Mouse (Mus musculus) thymus, postnatal 0 days (tissue): ENCODE data around the gene Letm1. TPM values are rescaled to one million over a fixed set of nuclear protein-coding genes. Genes with fewer than 3 reads are reported as not detected.

Experiments
- polyA plus RNA-seq: library from polyadenylated mRNA; unstranded; fragments of >200 nt; fragmentation: Nextera tagmentation; extraction: Ambion mirVana; gene quantifications from 2 replicates; pipeline ENCODE4 v1.2.1, GENCODE M21; 2015

Letm1 gene
- polyA plus RNA-seq, 1 experiment from 2014 or later, result 51.8 TPM

Other genes starting within 250 kb of the Letm1 start
- gene Fam53a, start 153.2 kb downstream of the Letm1 start, polyA plus RNA-seq, result 72.6 and 78.5 TPM in 2 replicates
- gene Gm9903, start 152.9 kb downstream of the Letm1 start, polyA plus RNA-seq, result 0.44 and 0.60 TPM in 2 replicates
- gene Slbp, start 130.2 kb downstream of the Letm1 start, polyA plus RNA-seq, result 353 and 376 TPM in 2 replicates
- gene Tacc3, start 124.7 kb downstream of the Letm1 start, polyA plus RNA-seq, result 195 and 217 TPM in 2 replicates
- gene Tmem129, start 124.4 kb downstream of the Letm1 start, polyA plus RNA-seq, result 28.4 and 30.8 TPM in 2 replicates
- gene Fgfr3, start 61.1 kb downstream of the Letm1 start, polyA plus RNA-seq, result 0.67 and 0.73 TPM in 2 replicates
- gene Nsd2, start 37.9 kb upstream of the Letm1 start, polyA plus RNA-seq, result 46.6 and 51.5 TPM in 2 replicates
- gene Nelfa, start 153.6 kb upstream of the Letm1 start, polyA plus RNA-seq, result 45.2 and 51.5 TPM in 2 replicates
- gene Gm1673, start 200.6 kb upstream of the Letm1 start, polyA plus RNA-seq, result 43.4 and 48.0 TPM in 2 replicates
- 0.22 and 0.23 TPM in 2 replicates for gene Nat8l, start 213.2 kb upstream of the Letm1 start, polyA plus RNA-seq